In the genomic region with DNA sequence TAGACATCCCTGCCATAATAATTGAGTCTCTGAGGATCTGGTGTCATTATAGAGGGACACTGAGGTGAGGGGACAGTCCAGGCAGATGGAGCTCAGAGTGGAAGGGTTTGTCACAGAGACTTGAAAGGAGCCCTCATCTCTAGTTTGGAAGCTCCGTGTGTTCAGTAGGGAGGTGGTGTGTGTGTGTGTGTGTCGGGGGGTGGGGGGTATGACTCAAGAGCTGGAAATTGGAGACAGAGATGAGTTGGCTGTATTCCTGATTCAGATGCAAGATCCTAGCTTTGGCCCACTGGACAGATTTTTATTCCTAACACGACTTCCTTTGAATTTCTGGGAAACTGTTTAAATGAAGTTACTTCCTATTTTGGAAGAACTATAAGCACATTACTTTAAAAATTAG, we compare ENCODE assay signal across 17 mouse cellular contexts. TPM values are rescaled to one million over a fixed set of nuclear protein-coding genes. Genes with fewer than 3 reads are reported as not detected.
DNase-seq lines count a peak whose midpoint lies in the region; ATAC-seq and TF ChIP-seq lines count a peak whose summit lies in the region.
"Had no signal": no experiment of that assay in that cellular context is flagged by ENCODE, and none has a peak within 500 bp of the region (broad histone marks: within the 10 kb centered on the region; RNA-seq: fewer than 3 reads in every experiment).

No protein-coding gene starts in this region.

- H3ac ChIP-seq in C2C12 (ENCODE audit: control insufficient read depth, insufficient read length, low read depth): no peak overlapping the region
- no peak overlapping the region for H3ac ChIP-seq in myocyte (ENCODE audit: control insufficient read depth, insufficient read length)

- 0 out of 2 replicates have a peak, but pooled peaks cover 2% of the 10 kb centered on the region for H3K36me3 ChIP-seq in heart, embryonic 13.5 days
- H3K36me3 ChIP-seq in C2C12 (ENCODE audit: control insufficient read depth, insufficient read depth) (no peaks in the 10 kb centered on the region), myocyte (ENCODE audit: control insufficient read depth, insufficient read depth) (no peaks in the 10 kb centered on the region)
- H3K36me3 ChIP-seq: hindbrain, embryonic 12.5 days had no signal

- H3K9me3 ChIP-seq in heart, embryonic 13.5 days: no peaks in the 10 kb centered on the region
- H3K9me3 ChIP-seq: hindbrain, embryonic 12.5 days had no signal

- no peaks in the 10 kb centered on the region for H3K27me3 ChIP-seq in heart, embryonic 13.5 days (replicated peaks)
- no peaks in the 10 kb centered on the region for H3K27me3 ChIP-seq in C2C12 (ENCODE audit: control insufficient read depth, insufficient read depth, insufficient read length)
- no peaks in the 10 kb centered on the region for H3K27me3 ChIP-seq in myocyte (ENCODE audit: control insufficient read depth, insufficient read depth, insufficient read length)
- H3K27me3 ChIP-seq: CH12.LX; hindbrain, embryonic 12.5 days had no signal

- no peaks in the 10 kb centered on the region for H3K79me3 ChIP-seq in C2C12 (ENCODE audit: low read depth)

- H3K4me2 ChIP-seq in heart, embryonic 13.5 days: no peak overlapping the region
- H3K4me2 ChIP-seq in myocyte (ENCODE audit: low read depth): peak overlapping the region; percentile 65
- H3K4me2 ChIP-seq: hindbrain, embryonic 12.5 days had no signal

- no peak overlapping the region for H3K4me3 ChIP-seq in heart, embryonic 13.5 days
- H3K4me3 ChIP-seq in C2C12 (ENCODE audit: insufficient read depth, poor library complexity, severe bottlenecking) (no peak overlapping the region), myocyte (no peak overlapping the region)
- no peak overlapping the region for H3K4me3 ChIP-seq in brown adipose tissue, adult 24 weeks (ENCODE audit: insufficient read depth, low read depth, low read length)
- H3K4me3 ChIP-seq: hindbrain, embryonic 12.5 days had no signal

- 66% methylated on average over 3 of the region's 3 CpGs for WGBS in heart, embryonic 13.5 days

- TF ChIP-seq CTCF in C2C12 (IDR thresholded peaks at IDR 0.05; ENCODE audit: control insufficient read depth, insufficient read depth, insufficient read length): no peak

- H3K9ac ChIP-seq in heart, embryonic 13.5 days: no peak overlapping the region
- H3K9ac ChIP-seq: forebrain, postnatal 0 days; hindbrain, embryonic 12.5 days had no signal

- no peaks in the 10 kb centered on the region for H3K79me2 ChIP-seq in C2C12 (ENCODE audit: control insufficient read depth, insufficient read depth)
- H3K79me2 ChIP-seq in myocyte (ENCODE audit: control insufficient read depth, insufficient read depth): no peaks in the 10 kb centered on the region

- peak overlapping the region; percentile 53; the same call in 1 of the 2 replicates for H3K27ac ChIP-seq in heart, embryonic 13.5 days (replicated peaks)
- H3K27ac ChIP-seq in brown adipose tissue, adult 24 weeks (replicated peaks; ENCODE audit: low read depth, low read length): 0 out of 2 replicates have a peak overlapping the region, but pooled peaks have one; percentile 11
- H3K27ac ChIP-seq: hindbrain, embryonic 12.5 days had no signal

- H3K4me1 ChIP-seq in heart, embryonic 13.5 days: peaks cover 24% of the 10 kb centered on the region
- H3K4me1 ChIP-seq in brown adipose tissue, adult 24 weeks (ENCODE audit: control insufficient read depth, insufficient read depth, insufficient read length, low read length): no peaks in the 10 kb centered on the region; the same call in 1 of the 2 replicates

- no peak for TF ChIP-seq POLR2A in myocyte (IDR thresholded peaks at IDR 0.05; ENCODE audit: insufficient read length, low read depth)

- DNase-seq in heart, postnatal 4 days: no peak
- no peak for DNase-seq in layer of hippocampus, postnatal 36 days
- no peak for DNase-seq in frontal cortex, postnatal 10 days (ENCODE audit: low spot score in 2 of 2)
- DNase-seq: adrenal gland, postnatal 36 days; forebrain, postnatal 0 days; kidney, adult 2 months; kidney, postnatal 36 days; midbrain, embryonic 14.5 days; right cerebral cortex, postnatal 14 days; thymus, adult 2 months had no signal

- no peak for ATAC-seq in heart, embryonic 13.5 days (ENCODE audit: extremely low read depth, insufficient number of reproducible peaks, low FRiP score, low TSS enrichment)
- ATAC-seq: forebrain, postnatal 0 days had no signal

TF ChIP-seq in C2C12, 6 proteins besides CTCF, POLR2A, EP300 and RAD21:
- peak; percentile 21 for TF ChIP-seq FOSL1 (IDR thresholded peaks at IDR 0.05; ENCODE audit: insufficient read depth, low read length, poor library complexity, severe bottlenecking)
- peak; percentile 19 for TF ChIP-seq CEBPB (IDR thresholded peaks at IDR 0.05; ENCODE audit: low read depth)
- no peak for TF ChIP-seq MYOD1 (IDR thresholded peaks at IDR 0.05; ENCODE audit: control insufficient read depth, insufficient read length, low read depth)

TF ChIP-seq in myocyte, 11 proteins besides CTCF, POLR2A, EP300 and RAD21:
- TF ChIP-seq SRF (IDR thresholded peaks at IDR 0.05; ENCODE audit: control insufficient read depth, insufficient read length, low read depth) (no peak), CEBPB (IDR thresholded peaks at IDR 0.05; ENCODE audit: insufficient read depth, poor library complexity, severe bottlenecking) (peak; percentile 90)
TF ChIP-seq in myocyte: peak in this region for 1.

RNA-seq across cellular contexts. Expression of gene Lrrc17, which starts 56.1 kb away (rescaled TPM):
- polyA plus RNA-seq in heart, embryonic 13.5 days (2015; fragmentation: Nextera tagmentation; extraction: Ambion mirVana): 11.2 and 14.3 TPM in 2 replicates
- total RNA-seq in heart, postnatal 4 days (2021): 10 to 100 TPM; 16.0 to 17.8 TPM
- polyA plus RNA-seq in C2C12 (2012; fragmentation: generic; extraction: Trizol) (22.7 TPM), myocyte (2012; fragmentation: generic; extraction: Trizol) (70.3 TPM)
- 2.4 and 4.0 TPM in 2 replicates for polyA plus RNA-seq in brown adipose tissue, adult 24 weeks (2012; ENCODE audit: insufficient read depth, insufficient read length, missing spikeins)
- under 1 TPM; 0.15 to 0.25 TPM for total RNA-seq in layer of hippocampus, postnatal 36 days (2021)
- total RNA-seq: CH12.LX had no signal
- polyA plus RNA-seq: cortical plate, adult 2 months had no signal
